Mouse (Mus musculus) heart, embryonic 16.5 days (tissue): Measurements from ENCODE around the gene Gan. TPM values are rescaled to one million over a fixed set of nuclear protein-coding genes. Genes with fewer than 3 reads are reported as not detected.

Experiments
- ATAC-seq: fragments of 200-750 bp; cut with Nextera tagmentation; replicated peaks from 2 replicates; pipeline ENCODE4 v1.8.0; 2017; ENCODE audit warnings: moderate number of reproducible peaks; ENCODE audit not compliant: insufficient read depth, low FRiP score; ENCODE audit errors: extremely low read depth
- H3K27ac ChIP-seq: fragments of 300-500 bp; sonication (generic); 2 replicates; pipeline ENCODE4 v1.5.1; 2014; ENCODE audit warnings: mild to moderate bottlenecking, low read length, control low read depth, moderate library complexity
- H3K27me3 ChIP-seq: fragments of 300-500 bp; sonication (generic); 2 replicates; pipeline ENCODE4 v1.6.1; 2014; ENCODE audit warnings: low read length, mixed read lengths; ENCODE audit not compliant: control insufficient read depth, insufficient read depth
- H3K36me3 ChIP-seq: fragments of 300-500 bp; sonication (generic); 2 replicates; pipeline ENCODE4 v1.6.1; 2014; ENCODE audit not compliant: control insufficient read depth, insufficient read depth
- H3K4me1 ChIP-seq: fragments of 300-500 bp; sonication (generic); 2 replicates; pipeline ENCODE4 v1.6.1; 2014; ENCODE audit warnings: low read length, mixed read lengths; ENCODE audit not compliant: control insufficient read depth, insufficient read depth
- H3K4me2 ChIP-seq: fragments of 300-500 bp; sonication (generic); 2 replicates; pipeline ENCODE4 v1.6.1; 2014; ENCODE audit warnings: low read depth, mild to moderate bottlenecking, control low read depth, low read length
- H3K4me3 ChIP-seq: fragments of 300-500 bp; sonication (generic); 2 replicates; pipeline ENCODE4 v1.5.1; 2014; ENCODE audit warnings: mild to moderate bottlenecking, control low read depth, low read length
- H3K9ac ChIP-seq: fragments of 300-500 bp; sonication (generic); 2 replicates; pipeline ENCODE4 v1.6.1; 2014; ENCODE audit warnings: low read length, control low read depth
- H3K9me3 ChIP-seq: fragments of 300-500 bp; sonication (generic); replicated peaks from 2 replicates; pipeline ENCODE4 v1.6.1; 2016; ENCODE audit warnings: low read length; ENCODE audit not compliant: control insufficient read depth
- WGBS: fragments of 180-500 bp; shearing (Covaris S2); extraction: QIAGEN DNeasy Blood & Tissue Kit; methylation state at CpG from one replicate; pipeline ENCODE4 v1.1.7; 2014; 5-methylcytosine and 5-hydroxymethylcytosine counted together
- polyA plus RNA-seq: library from polyadenylated mRNA; unstranded; fragments of >200 nt; fragmentation: Nextera tagmentation; extraction: Ambion mirVana; gene quantifications from 2 replicates; pipeline ENCODE4 v1.2.1, GENCODE M21; 2015

Gan gene
- 0.87 and 1.0 TPM in 2 replicates for polyA plus RNA-seq

GRCm38 (mm10) chr8:117158135-117158761 is at the start of gene Gan:
Gene Gan, plus strand, starts transcription at chr8:117158135.
- under 1% methylated on average over 61 of the region's 65 CpGs for WGBS
- Histone ChIP-seq H3K36me3 (no peaks in the 10 kb centered on the region), H3K27ac (peak within 1 kb of the TSS; percentile 81), H3K4me2 (peak within 1 kb of the TSS; percentile 96), H3K4me1 (peaks cover 16% of the 10 kb centered on the region), H3K9ac (peak within 1 kb of the TSS; percentile 94), H3K27me3 (no peaks in the 10 kb centered on the region), H3K4me3 (peak within 1 kb of the TSS; percentile 94), H3K9me3 (no peaks in the 10 kb centered on the region)
- peak; percentile 65 for ATAC-seq

GRCm38 (mm10) chr8:117109018-117109711 is 48.8 kb upstream of the Gan start:
- no peak overlapping the region for H3K4me3 ChIP-seq
- H3K9me3 ChIP-seq, result peaks cover 4% of the 10 kb centered on the region
- H3K9ac ChIP-seq, result no peak overlapping the region
- H3K27me3 ChIP-seq, result no peaks in the 10 kb centered on the region
- H3K4me1 ChIP-seq, result no peaks in the 10 kb centered on the region
- H3K27ac ChIP-seq, result no peak overlapping the region
- H3K4me2 ChIP-seq, result no peak overlapping the region
- H3K36me3 ChIP-seq, result no peaks in the 10 kb centered on the region
- WGBS, result 88% methylated on average over 19 of the region's 19 CpGs
- ATAC-seq, result no peak

- Histone ChIP-seq H3K9ac (no peak overlapping the region), H3K36me3 (no peaks in the 10 kb centered on the region), H3K4me2 (peak overlapping the region; percentile 38; the same call in 1 of the 2 replicates), H3K4me1 (no peaks in the 10 kb centered on the region; the same call in 1 of the 2 replicates), H3K9me3 (peaks cover 4% of the 10 kb centered on the region), H3K27me3 (no peaks in the 10 kb centered on the region), H3K27ac (no peak overlapping the region), H3K4me3 (no peak overlapping the region)
- ATAC-seq, result no peak
- WGBS, result 44% methylated on average over 16 of the region's 16 CpGs
Observed at GRCm38 (mm10) chr8:117109801-117110390, 48.0 kb upstream of the Gan start.

- ATAC-seq, result no peak
- no peaks in the 10 kb centered on the region for H3K36me3 ChIP-seq
- H3K9ac ChIP-seq, result no peak overlapping the region
- H3K27me3 ChIP-seq, result no peaks in the 10 kb centered on the region
- H3K4me1 ChIP-seq, result peaks cover 9% of the 10 kb centered on the region
- no peak overlapping the region for H3K27ac ChIP-seq
- no peak overlapping the region for H3K4me2 ChIP-seq
- H3K9me3 ChIP-seq, result peaks cover 4% of the 10 kb centered on the region
- whole genome bisulfite sequencing, result 48% methylated on average over 3 of the region's 3 CpGs
- no peak overlapping the region for H3K4me3 ChIP-seq
Observed at GRCm38 (mm10) chr8:117111641-117112040, 46.3 kb upstream of the Gan start.

- H3K36me3 ChIP-seq, result no peaks in the 10 kb centered on the region
- no peaks in the 10 kb centered on the region for H3K27me3 ChIP-seq
- peaks cover 4% of the 10 kb centered on the region for H3K9me3 ChIP-seq
- no peak overlapping the region for H3K4me2 ChIP-seq
- no peak overlapping the region for H3K9ac ChIP-seq
- 60% methylated on average over 8 of the region's 8 CpGs for WGBS
- no peak overlapping the region for H3K4me3 ChIP-seq
- no peak overlapping the region for H3K27ac ChIP-seq
- H3K4me1 ChIP-seq, result peaks cover 9% of the 10 kb centered on the region
- no peak for ATAC-seq
Observed at GRCm38 (mm10) chr8:117112261-117112660, 45.7 kb upstream of the Gan start.

- Histone ChIP-seq H3K36me3 (no peaks in the 10 kb centered on the region), H3K9me3 (no peaks in the 10 kb centered on the region), H3K4me2 (peak overlapping the region; percentile 11; the same call in 1 of the 2 replicates), H3K27ac (no peak overlapping the region), H3K27me3 (no peaks in the 10 kb centered on the region), H3K4me3 (no peak overlapping the region), H3K4me1 (peaks cover 9% of the 10 kb centered on the region), H3K9ac (no peak overlapping the region)
- no peak for ATAC-seq
- WGBS, result 50% methylated on average over 6 of the region's 6 CpGs
Observed at GRCm38 (mm10) chr8:117115094-117115493, 42.8 kb upstream of the Gan start.

- peaks cover 9% of the 10 kb centered on the region for H3K4me1 ChIP-seq
- 9% methylated on average over 13 of the region's 13 CpGs for WGBS
- no peaks in the 10 kb centered on the region for H3K36me3 ChIP-seq
- peak overlapping the region; percentile 11; the same call in 1 of the 2 replicates for H3K4me2 ChIP-seq
- H3K27me3 ChIP-seq, result no peaks in the 10 kb centered on the region
- H3K9ac ChIP-seq, result no peak overlapping the region
- no peak overlapping the region for H3K27ac ChIP-seq
- peak; percentile 50; the same call in 1 of the 2 replicates for ATAC-seq
- H3K9me3 ChIP-seq, result no peaks in the 10 kb centered on the region
- no peak overlapping the region for H3K4me3 ChIP-seq
Observed at GRCm38 (mm10) chr8:117115676-117116446, 42.1 kb upstream of the Gan start.

- Histone ChIP-seq H3K9ac (no peak overlapping the region), H3K27me3 (no peaks in the 10 kb centered on the region), H3K9me3 (no peaks in the 10 kb centered on the region), H3K36me3 (no peaks in the 10 kb centered on the region), H3K4me1 (peaks cover 9% of the 10 kb centered on the region), H3K4me3 (no peak overlapping the region), H3K4me2 (no peak overlapping the region), H3K27ac (no peak overlapping the region)
- no peak for ATAC-seq
- WGBS, result 65% methylated on average over 7 of the region's 7 CpGs
Observed at GRCm38 (mm10) chr8:117116534-117116933, 41.4 kb upstream of the Gan start.
